8 mouse cellular contexts compared by ENCODE assay signal in the genomic region with DNA sequence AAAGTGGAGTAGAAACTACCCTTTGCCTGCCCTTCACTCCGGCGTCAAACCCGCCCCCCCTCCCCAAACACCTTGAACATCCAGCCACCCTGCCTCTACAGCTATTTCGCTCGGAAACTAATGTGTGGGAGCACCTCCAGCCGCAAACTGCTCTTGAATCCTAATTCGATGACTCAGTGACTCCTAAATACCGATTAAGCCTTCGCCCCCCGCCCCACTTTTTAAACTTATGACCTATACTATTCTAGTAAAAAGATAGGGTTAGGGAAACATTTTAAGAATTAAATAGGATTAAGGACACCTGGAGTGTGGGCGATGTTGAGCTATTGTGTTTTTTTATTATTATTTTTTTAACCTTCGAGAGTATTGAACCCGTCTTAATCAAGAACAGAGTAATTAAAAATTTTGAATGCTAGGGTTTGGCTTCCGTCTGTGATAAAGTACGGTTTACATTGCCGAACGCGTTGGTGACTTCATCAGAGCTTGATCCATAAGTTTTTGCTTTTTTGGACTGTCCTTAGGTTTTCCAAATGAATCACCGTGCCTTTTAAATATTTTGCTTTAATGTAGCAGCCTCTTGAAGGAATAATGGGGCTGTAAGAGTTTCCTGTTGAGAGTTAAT. TPM values are rescaled to one million over a fixed set of nuclear protein-coding genes. Genes with fewer than 3 reads are reported as not detected.
DNase-seq lines count a peak whose midpoint lies in the region; ATAC-seq and TF ChIP-seq lines count a peak whose summit lies in the region.

No protein-coding gene starts in this region.

- no peak for ATAC-seq in kidney, embryonic 14.5 days (ENCODE audit: low FRiP score, low TSS enrichment)
- peak; percentile 7 for ATAC-seq in Patski
- no peak for ATAC-seq in forebrain, embryonic 15.5 days (replicated peaks)

- H3K27ac ChIP-seq in kidney, embryonic 14.5 days (ENCODE audit: low read depth, low read length): no peak overlapping the region; the same call in 1 of the 2 replicates
- peak overlapping the region; percentile 100 for H3K27ac ChIP-seq in forebrain, embryonic 15.5 days (replicated peaks)
- H3K27ac ChIP-seq in macrophage: peak overlapping the region; percentile 81

- intact Hi-C loops in left cerebral cortex, postnatal 36 days (cut with DNase I): loop anchor here (2.0 kb wide), 4 partner anchors 59 to 207 kb away; no protein-coding TSS in a partner anchor

- no peaks in the 10 kb centered on the region for H3K27me3 ChIP-seq in kidney, embryonic 14.5 days (ENCODE audit: control insufficient read depth, insufficient read depth, low read length)
- no peaks in the 10 kb centered on the region for H3K27me3 ChIP-seq in Patski
- no peaks in the 10 kb centered on the region for H3K27me3 ChIP-seq in forebrain, embryonic 15.5 days

- POLR2A ChIA-PET in Patski (lab: Charles Lee): interaction anchor here (0.9 to 3.3 kb wide), 4 partner anchors 54 to 222 kb away, joined by 3 to 14 read pairs (median 7); no protein-coding TSS in a partner anchor

- H3K79me2 ChIP-seq in macrophage (ENCODE audit: inconsistent target): peaks cover 56% of the 10 kb centered on the region

- H3K4me3 ChIP-seq in kidney, embryonic 14.5 days (ENCODE audit: low read length): peak overlapping the region; percentile 98
- H3K4me3 ChIP-seq in forebrain, embryonic 15.5 days: peak overlapping the region; percentile 81
- peak overlapping the region; percentile 82 for H3K4me3 ChIP-seq in macrophage (ENCODE audit: inconsistent target)

- CTCF ChIA-PET in Patski (lab: Charles Lee): interaction anchor here (0.9 kb wide), 1 partner anchor 58 kb away, joined by 3 read pairs; no protein-coding TSS in a partner anchor

- DNase-seq in kidney, postnatal 10 days: no peak
- DNase-seq in Patski (ENCODE audit: low read depth, low spot score) (no peak), adipocyte (ENCODE audit: low spot score) (no peak)
- DNase-seq in left cerebral cortex, postnatal 36 days (ENCODE audit: low spot score in 2 of 2): no peak
- no peak for DNase-seq in layer of hippocampus, postnatal 14 days (ENCODE audit: low spot score in 2 of 2)

- no peak for TF ChIP-seq CTCF in Patski (IDR thresholded peaks at IDR 0.05)

- peak overlapping the region; percentile 100 for H3K9ac ChIP-seq in kidney, embryonic 14.5 days (ENCODE audit: low read depth, low read length)
- peak overlapping the region; percentile 95 for H3K9ac ChIP-seq in forebrain, embryonic 15.5 days (replicated peaks)

- H3K9me3 ChIP-seq in kidney, embryonic 14.5 days (ENCODE audit: control insufficient read depth, low read length): no peaks in the 10 kb centered on the region
- H3K9me3 ChIP-seq in forebrain, embryonic 15.5 days: no peaks in the 10 kb centered on the region

- in situ Hi-C loops in Patski (cut with MboI; ENCODE audit: low pct_unique_long_range_greater_than_20kb): loop anchor here (5.0 kb wide), 3 partner anchors 55 to 220 kb away; no protein-coding TSS in a partner anchor

- peak overlapping the region; percentile 76 for H3K4me2 ChIP-seq in kidney, embryonic 14.5 days (replicated peaks; ENCODE audit: low read depth, low read length)
- H3K4me2 ChIP-seq in forebrain, embryonic 15.5 days (replicated peaks): peak overlapping the region; percentile 72

- WGBS in kidney, embryonic 14.5 days: under 1% methylated on average over 19 of the region's 19 CpGs
- under 1% methylated on average over 19 of the region's 19 CpGs for WGBS in forebrain, embryonic 15.5 days
- under 1% methylated on average over 18 of the region's 19 CpGs for WGBS in macrophage (ENCODE audit: missing documents)

- H3K4me1 ChIP-seq in kidney, embryonic 14.5 days (ENCODE audit: control insufficient read depth, insufficient read depth, low read length): peaks cover 20% of the 10 kb centered on the region
- peaks cover 34% of the 10 kb centered on the region for H3K4me1 ChIP-seq in forebrain, embryonic 15.5 days

- H3K36me3 ChIP-seq in kidney, embryonic 14.5 days (ENCODE audit: control insufficient read depth, insufficient read depth, low read length): no peaks in the 10 kb centered on the region
- H3K36me3 ChIP-seq in forebrain, embryonic 15.5 days: no peaks in the 10 kb centered on the region
- no peaks in the 10 kb centered on the region for H3K36me3 ChIP-seq in macrophage (ENCODE audit: inconsistent target)

RNA-seq across cellular contexts. Expression of gene Spred1, which starts 0.9 kb away (rescaled TPM):
- polyA plus RNA-seq in kidney, embryonic 14.5 days (2014; fragmentation: Nextera tagmentation; extraction: Ambion mirVana): 20.2 and 23.0 TPM in 2 replicates
- polyA plus RNA-seq in Patski (2021) (43.9 TPM), macrophage (2018) (22.5 to 77.4 TPM (median 23.7 TPM) in 3 replicates)
- 11.6 and 13.1 TPM in 2 replicates for polyA plus RNA-seq in forebrain, embryonic 15.5 days (2015; fragmentation: Nextera tagmentation; extraction: Ambion mirVana)
- 100 to 1,000 TPM in 15 of 26 experiments, 10 to 100 TPM in 11; 24.2 to 422 (median 131) TPM for total RNA-seq in macrophage (2018; cell fraction: chromatin; rRNA removed)
- 100 to 1,000 TPM in 8 of 26 experiments, 10 to 100 TPM in 18; 32.3 to 215 (median 62.1) TPM for total RNA-seq in macrophage (2018; cell fraction: cytosol; rRNA removed)
- 100 to 1,000 TPM in 21 of 26 experiments, 10 to 100 TPM in 5; 45.2 to 391 (median 164) TPM for total RNA-seq in macrophage (2018; cell fraction: nucleus; rRNA removed)
- total RNA-seq in left cerebral cortex, postnatal 36 days (2021): 100 to 1,000 TPM; 121 to 162 TPM
- total RNA-seq in layer of hippocampus, postnatal 14 days (2021): 10 to 100 TPM; 73.6 to 81.9 TPM
